Mouse (Mus musculus): ENCODE measurements at regions not wholly inside any gene's neighbourhood (a gene's known extent, or its start where the extent isn't known, plus 50 kb on each side); places are given as distances from the start of the nearest gene placed in this dataset.

DNA sequence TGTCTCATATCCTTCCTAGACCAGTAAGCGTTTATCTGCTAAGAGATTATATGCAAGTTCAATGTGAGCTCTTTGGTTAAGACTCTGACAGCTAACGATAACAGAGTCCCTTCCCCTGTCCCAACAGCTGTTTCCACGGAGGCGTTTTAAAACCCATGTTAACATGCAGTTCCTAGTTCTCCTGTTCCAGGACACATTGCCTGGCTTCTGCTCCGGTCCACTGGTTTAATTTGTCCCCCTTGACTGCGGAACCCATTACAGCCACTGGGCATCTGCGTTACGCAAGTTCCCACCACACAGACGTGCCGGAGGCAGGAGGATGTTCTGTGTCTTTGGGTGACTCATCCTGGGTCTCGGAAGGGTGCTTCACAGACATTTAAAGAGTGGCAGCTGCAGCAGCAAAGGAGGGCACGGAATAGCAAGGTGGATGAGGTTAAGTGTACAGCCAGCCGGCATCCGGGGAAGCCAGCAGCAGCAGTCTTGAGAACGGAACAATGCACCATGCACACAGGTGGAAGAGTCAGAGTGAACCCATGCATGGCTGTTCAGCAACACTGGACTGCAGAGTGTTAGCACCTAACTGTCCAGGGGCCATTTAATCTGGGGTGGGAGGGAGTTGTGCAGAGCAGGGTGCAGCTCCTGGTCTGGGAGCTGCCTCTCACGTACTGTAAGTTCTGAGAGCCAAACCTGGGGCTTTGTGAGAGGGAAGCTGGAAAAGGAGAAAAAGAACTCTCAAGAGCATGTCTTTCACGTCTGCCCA lies 271.8 kb downstream of the Rngtt start:
- TF ChIP-seq ZC3H11A (IDR thresholded peaks at IDR 0.05; ENCODE audit: borderline replicate concordance, low read depth, low read length) (no peak), ZNF384 (IDR thresholded peaks at IDR 0.05; ENCODE audit: low read depth, low read length) (no peak), MAFK (IDR thresholded peaks at IDR 0.05; ENCODE audit: insufficient read depth, low read depth, low read length) (no peak), HCFC1 (IDR thresholded peaks at IDR 0.05; ENCODE audit: borderline replicate concordance, insufficient read depth, low read length) (no peak), CHD2 (IDR thresholded peaks at IDR 0.05; ENCODE audit: low read depth, low read length) (no peak)

All from ES-E14 (cell line).